Mouse (Mus musculus) embryonic facial prominence, embryonic 15.5 days (tissue): ENCODE results near the gene Zfand2a. TPM values are rescaled to one million over a fixed set of nuclear protein-coding genes. Genes with fewer than 3 reads are reported as not detected.

Source experiments
- ATAC-seq: fragments of 200-750 bp; cut with Nextera tagmentation; 2 replicates; pipeline ENCODE4 v1.8.0; 2017; ENCODE audit warnings: low read depth, moderate TSS enrichment; ENCODE audit not compliant: insufficient number of reproducible peaks, low FRiP score, low TSS enrichment
- H3K27ac ChIP-seq: fragments of 300-500 bp; sonication (generic); replicated peaks from 2 replicates; pipeline ENCODE4 v1.5.1; 2015; ENCODE audit warnings: mild to moderate bottlenecking, inconsistent platforms
- H3K27me3 ChIP-seq: fragments of 300-500 bp; sonication (generic); 2 replicates; pipeline ENCODE4 v1.6.1; 2015; ENCODE audit warnings: inconsistent platforms
- H3K36me3 ChIP-seq: fragments of 300-500 bp; sonication (generic); 2 replicates; pipeline ENCODE4 v1.6.1; 2015; ENCODE audit warnings: mild to moderate bottlenecking, inconsistent platforms
- H3K4me1 ChIP-seq: fragments of 300-500 bp; sonication (generic); 2 replicates; pipeline ENCODE4 v1.6.1; 2015; ENCODE audit warnings: inconsistent platforms
- H3K4me2 ChIP-seq: fragments of 300-500 bp; sonication (generic); replicated peaks from 2 replicates; pipeline ENCODE4 v1.6.1; 2015; ENCODE audit warnings: mild to moderate bottlenecking, inconsistent platforms
- H3K4me3 ChIP-seq: fragments of 300-500 bp; sonication (generic); replicated peaks from 2 replicates; pipeline ENCODE4 v1.5.1; 2015; ENCODE audit warnings: mild to moderate bottlenecking, inconsistent platforms
- H3K9ac ChIP-seq: fragments of 300-500 bp; sonication (generic); 2 replicates; pipeline ENCODE4 v1.6.1; 2015; ENCODE audit warnings: inconsistent platforms
- H3K9me3 ChIP-seq: fragments of 300-500 bp; sonication (generic); replicated peaks from 2 replicates; pipeline ENCODE4 v1.6.1; 2016; ENCODE audit warnings: inconsistent platforms
- WGBS: fragments of 180-500 bp; shearing (Covaris S2); methylation state at CpG from one replicate; pipeline ENCODE4 v1.1.7; 2015; 5-methylcytosine and 5-hydroxymethylcytosine counted together
- polyA plus RNA-seq: library from polyadenylated mRNA; unstranded; fragments of >200 nt; fragmentation: Nextera tagmentation; extraction: Ambion mirVana; gene quantifications from 2 replicates; pipeline ENCODE4 v1.2.1, GENCODE M21; 2015

The Zfand2a gene
- polyA plus RNA-seq, 1 experiment from 2014 or later: 14.6 TPM

DNA sequence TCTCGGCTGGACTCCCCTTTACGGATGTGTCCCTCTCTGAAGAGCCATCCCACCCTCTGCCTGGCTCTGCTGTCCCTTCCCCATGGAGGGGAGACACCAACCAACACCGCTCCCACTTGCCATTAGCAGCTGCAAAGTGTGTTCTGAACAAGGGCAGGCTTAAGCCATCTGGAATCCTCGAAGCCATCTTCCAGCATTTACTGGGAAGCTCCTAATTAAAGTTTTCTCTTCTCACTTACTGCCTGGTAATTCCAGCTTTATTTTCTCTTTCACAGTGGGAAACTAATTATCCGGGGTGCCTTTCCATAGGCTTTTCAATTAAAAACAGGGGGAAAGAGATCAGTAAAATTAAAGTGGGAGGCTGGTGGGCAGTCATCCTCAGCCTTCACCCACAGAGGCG, 52.0 kb downstream of the Zfand2a start:
- 56% methylated on average over 6 of the region's 6 CpGs for WGBS

DNA sequence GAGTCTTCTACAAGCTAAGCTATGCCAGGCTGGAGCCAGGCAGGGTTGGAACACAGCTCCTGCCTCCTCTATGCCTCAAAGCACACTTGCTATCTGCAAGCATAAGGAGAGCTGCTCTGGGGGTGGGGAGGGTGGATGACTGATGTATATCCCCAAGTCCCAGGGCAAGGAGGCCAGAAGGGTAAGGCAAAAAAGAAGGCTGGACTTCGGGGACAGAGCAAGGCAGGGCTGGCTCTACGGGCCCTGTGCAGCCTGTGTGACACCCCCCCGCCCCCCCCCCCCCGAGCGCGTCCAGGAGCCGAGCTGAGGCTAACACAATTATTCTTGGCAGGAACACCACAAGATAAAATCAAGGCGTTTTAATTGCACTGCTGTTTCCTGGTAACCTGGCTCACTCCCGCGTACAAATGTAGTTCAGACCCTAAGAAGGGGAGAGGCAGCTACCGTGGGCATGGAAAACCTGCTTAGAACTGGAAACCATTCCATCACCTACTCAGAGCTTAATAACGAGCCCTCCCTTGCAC, 54.5 kb downstream of the Zfand2a start:
- 33% methylated on average over 12 of the region's 12 CpGs for WGBS
- Histone ChIP-seq H3K4me1 (peaks cover 11% of the 10 kb centered on the region), H3K27ac (no peak overlapping the region), H3K9ac (no peak overlapping the region), H3K4me3 (no peak overlapping the region), H3K27me3 (no peaks in the 10 kb centered on the region), H3K4me2 (no peak overlapping the region), H3K9me3 (no peaks in the 10 kb centered on the region), H3K36me3 (no peaks in the 10 kb centered on the region)
- ATAC-seq: no peak

More for the DNA sequence above, 52.0 kb downstream of the Zfand2a start:
- Histone ChIP-seq H3K9ac (no peak overlapping the region), H3K36me3 (no peaks in the 10 kb centered on the region), H3K4me2 (no peak overlapping the region), H3K4me3 (no peak overlapping the region), H3K27me3 (no peaks in the 10 kb centered on the region), H3K4me1 (peaks cover 16% of the 10 kb centered on the region), H3K27ac (no peak overlapping the region), H3K9me3 (no peaks in the 10 kb centered on the region)
- ATAC-seq: no peak

DNA sequence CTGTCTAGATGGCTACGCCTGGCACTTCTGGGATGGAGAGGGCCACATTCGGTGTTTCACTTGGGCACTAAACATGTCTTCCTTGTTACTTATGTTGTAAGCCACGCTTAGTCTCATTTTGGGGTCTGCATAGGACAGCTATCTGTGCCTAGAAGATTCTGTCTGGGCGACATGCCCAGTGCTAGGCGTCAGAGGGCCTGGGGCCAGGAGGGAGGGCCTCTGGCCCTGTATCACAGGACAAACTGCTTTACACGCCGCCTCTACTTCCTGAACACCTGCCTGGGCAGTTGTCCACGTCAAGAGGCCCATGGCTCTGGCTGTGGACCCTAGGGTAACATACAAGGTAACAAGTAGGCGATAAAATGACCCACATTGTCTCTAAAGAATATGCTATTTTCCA, 56.4 kb downstream of the Zfand2a start:
- H3K4me2 ChIP-seq: no peak overlapping the region
- 74% methylated on average over 9 of the region's 9 CpGs for WGBS
- peaks cover 25% of the 10 kb centered on the region for H3K4me1 ChIP-seq
- no peak for ATAC-seq
- H3K4me3 ChIP-seq: no peak overlapping the region
- no peaks in the 10 kb centered on the region for H3K27me3 ChIP-seq
- H3K9me3 ChIP-seq: no peaks in the 10 kb centered on the region
- no peaks in the 10 kb centered on the region for H3K36me3 ChIP-seq
- no peak overlapping the region for H3K27ac ChIP-seq
- no peak overlapping the region for H3K9ac ChIP-seq

DNA sequence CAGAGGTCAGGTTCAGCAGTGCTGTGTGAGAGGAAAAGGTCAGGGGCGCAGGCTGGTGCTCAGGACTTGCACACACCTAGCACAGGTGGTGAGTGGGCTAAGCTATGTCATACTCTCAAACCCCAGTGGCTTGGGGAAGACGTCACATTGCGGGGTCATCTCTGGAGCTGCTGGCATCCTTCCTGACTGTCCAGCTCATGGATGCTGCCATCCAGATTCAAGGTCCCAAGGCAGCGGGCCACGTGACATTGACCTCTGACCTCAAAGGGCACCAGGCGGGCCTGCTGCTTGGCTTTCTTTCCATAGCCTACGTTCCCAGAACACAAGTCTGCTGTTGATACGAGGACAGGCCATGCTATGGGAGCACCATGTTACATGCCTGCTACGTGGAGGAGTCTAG, 57.3 kb downstream of the Zfand2a start:
- H3K4me1 ChIP-seq: peaks cover 32% of the 10 kb centered on the region
- no peak for ATAC-seq

DNA sequence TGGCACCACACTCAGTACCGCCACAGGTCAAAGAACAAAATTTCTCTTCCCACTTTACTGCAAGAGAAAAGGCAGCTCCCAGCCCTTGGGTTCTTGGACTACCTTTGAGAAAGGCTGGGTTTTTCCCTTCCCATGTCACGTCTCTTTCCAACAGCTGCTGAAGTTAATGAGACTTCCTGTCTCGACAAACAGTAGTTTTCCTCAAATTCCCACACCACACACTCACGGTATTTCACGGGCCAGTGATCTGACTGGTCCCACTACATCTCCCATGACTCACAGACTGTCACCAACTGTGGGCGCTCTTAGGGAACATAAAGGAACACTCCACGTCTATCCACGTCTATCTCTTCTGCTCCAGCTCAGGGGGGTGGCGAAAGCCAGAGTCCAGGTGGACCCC, 59.2 kb downstream of the Zfand2a start:
- WGBS: 67% methylated on average over 9 of the region's 9 CpGs
- Histone ChIP-seq H3K9me3 (no peaks in the 10 kb centered on the region), H3K27ac (no peak overlapping the region), H3K9ac (no peak overlapping the region), H3K27me3 (no peaks in the 10 kb centered on the region), H3K36me3 (no peaks in the 10 kb centered on the region), H3K4me3 (no peak overlapping the region), H3K4me1 (peaks cover 29% of the 10 kb centered on the region), H3K4me2 (no peak overlapping the region)
- no peak for ATAC-seq

More for the DNA sequence above, 57.3 kb downstream of the Zfand2a start:
- Histone ChIP-seq H3K27ac (no peak overlapping the region), H3K36me3 (no peaks in the 10 kb centered on the region), H3K4me3 (no peak overlapping the region), H3K9me3 (no peaks in the 10 kb centered on the region), H3K9ac (no peak overlapping the region), H3K4me2 (no peak overlapping the region), H3K27me3 (no peaks in the 10 kb centered on the region)
- WGBS: 89% methylated on average over 9 of the region's 9 CpGs

DNA sequence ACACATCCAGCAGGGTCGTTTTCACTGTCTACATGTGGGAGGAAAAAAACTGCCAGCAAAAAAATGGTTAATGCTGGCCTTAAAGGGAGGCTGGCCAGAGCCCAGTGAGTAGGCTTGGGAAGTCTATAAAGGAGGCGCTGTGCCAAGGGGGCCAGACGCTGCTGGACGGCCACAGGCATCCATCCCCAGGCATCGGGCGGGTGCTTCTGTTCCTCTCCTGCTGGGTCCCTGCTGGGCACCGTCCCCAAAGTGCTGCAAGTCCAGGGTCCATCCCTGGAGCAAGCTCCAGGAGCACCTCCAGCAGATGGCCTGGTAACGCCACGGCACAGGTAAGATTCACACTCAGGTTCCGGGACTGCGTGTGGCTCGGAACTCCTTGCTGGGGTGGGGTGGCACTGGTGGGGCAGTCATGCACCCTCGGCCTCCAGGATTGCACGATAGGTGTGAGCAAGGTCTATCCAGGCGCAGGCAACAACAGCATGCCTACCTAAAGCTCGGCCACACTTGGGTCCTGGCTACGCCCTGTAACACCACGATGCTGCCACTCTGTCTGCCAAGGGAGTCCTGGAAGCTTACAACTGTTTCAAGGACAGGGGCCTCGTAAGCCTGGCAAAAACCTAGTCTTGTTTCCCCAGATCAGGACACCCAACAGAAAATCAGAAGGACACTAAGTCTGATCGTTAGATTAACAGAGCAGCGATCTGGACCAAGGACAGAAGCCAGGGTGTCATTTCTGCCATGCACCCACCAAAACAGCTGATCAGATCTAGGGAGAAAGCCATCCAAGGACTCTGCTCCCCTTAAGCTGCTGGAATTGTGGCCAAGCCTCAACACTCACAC, 61.1 kb downstream of the Zfand2a start, which contains the start of gene Gper1:
Gene Gper1 (plus strand): TSS at position 126 of the 840 bp plus-strand sequence.
- Histone ChIP-seq H3K9me3 (no peaks in the 10 kb centered on the region), H3K27ac (0 out of 2 replicates have a peak within 1 kb of the TSS, but pooled peaks have one; percentile 2), H3K4me1 (peaks cover 30% of the 10 kb centered on the region), H3K27me3 (no peaks in the 10 kb centered on the region), H3K4me2 (peak within 1 kb of the TSS; percentile 32), H3K36me3 (no peaks in the 10 kb centered on the region), H3K9ac (no peak within 1 kb of the TSS), H3K4me3 (peak within 1 kb of the TSS; percentile 27)
- 50% methylated on average over 21 of the region's 21 CpGs for WGBS
- no peak for ATAC-seq

Other genes with a start within 250 kb of the Zfand2a start
- 148 and 154 TPM in 2 replicates for gene Get4, start 232.2 kb downstream of the Zfand2a start, polyA plus RNA-seq
- 2.5 and 2.9 TPM in 2 replicates for gene Adap1, start 158.9 kb downstream of the Zfand2a start, polyA plus RNA-seq
- 97.5 and 100 TPM in 2 replicates for gene Cox19, start 133.1 kb downstream of the Zfand2a start, polyA plus RNA-seq
- gene Cyp2w1, start 131.9 kb downstream of the Zfand2a start, polyA plus RNA-seq: 24.0 and 32.3 TPM in 2 replicates
- gene Gpr146, start 106.9 kb downstream of the Zfand2a start, polyA plus RNA-seq: 2.9 and 3.4 TPM in 2 replicates
- gene C130050O18Rik, start 79.3 kb downstream of the Zfand2a start, polyA plus RNA-seq: 4.2 and 4.6 TPM in 2 replicates
- 3.8 and 4.2 TPM in 2 replicates for gene Gper1, start 61.4 kb downstream of the Zfand2a start, polyA plus RNA-seq
- 35.5 and 35.8 TPM in 2 replicates for gene 3110082I17Rik, start 24.0 kb downstream of the Zfand2a start, polyA plus RNA-seq
- 4.6 and 9.8 TPM in 2 replicates for gene Uncx, start 58.9 kb upstream of the Zfand2a start, polyA plus RNA-seq